In genomic region chr10:78260322-78260721, GRCm38 (mm10) we compare ENCODE assay signal across 11 mouse cellular contexts. TPM values are rescaled to one million over a fixed set of nuclear protein-coding genes. Genes with fewer than 3 reads are reported as not detected.
DNase-seq lines count a peak whose midpoint lies in the region; ATAC-seq and TF ChIP-seq lines count a peak whose summit lies in the region.
"Had no signal": no experiment of that assay in that cellular context is flagged by ENCODE, and none has a peak within 500 bp of the region (broad histone marks: within the 10 kb centered on the region; RNA-seq: fewer than 3 reads in every experiment).

No protein-coding gene starts in this region.

- TF ChIP-seq POLR2A in lung, adult 2 months (IDR thresholded peaks at IDR 0.05; ENCODE audit: borderline replicate concordance, extremely low read depth, low read depth, low read length) = no peak

- H3K9me3 ChIP-seq in heart, embryonic 13.5 days = no peaks in the 10 kb centered on the region
- no peaks in the 10 kb centered on the region for H3K9me3 ChIP-seq in embryonic facial prominence, embryonic 12.5 days
- H3K9me3 ChIP-seq in limb, embryonic 15.5 days = no peaks in the 10 kb centered on the region

- no peaks in the 10 kb centered on the region for H3K36me3 ChIP-seq in heart, embryonic 13.5 days
- H3K36me3 ChIP-seq in embryonic facial prominence, embryonic 12.5 days = no peaks in the 10 kb centered on the region
- H3K36me3 ChIP-seq in limb, embryonic 15.5 days = no peaks in the 10 kb centered on the region

- no peak overlapping the region for H3K27ac ChIP-seq in heart, embryonic 13.5 days (replicated peaks)
- H3K27ac ChIP-seq in embryonic facial prominence, embryonic 12.5 days = no peak overlapping the region
- no peak overlapping the region for H3K27ac ChIP-seq in limb, embryonic 15.5 days

- WGBS in heart, embryonic 13.5 days = 22% methylated on average over 5 of the region's 5 CpGs
- 29% methylated on average over 5 of the region's 5 CpGs for WGBS in lung, adult 2 months
- WGBS in embryonic facial prominence, embryonic 12.5 days = 26% methylated on average over 5 of the region's 5 CpGs
- 18% methylated on average over 5 of the region's 5 CpGs for WGBS in limb, embryonic 15.5 days

- no peaks in the 10 kb centered on the region; the same call in 1 of the 2 replicates for H3K27me3 ChIP-seq in heart, embryonic 13.5 days (replicated peaks)
- H3K27me3 ChIP-seq in embryonic facial prominence, embryonic 12.5 days = no peaks in the 10 kb centered on the region
- no peaks in the 10 kb centered on the region for H3K27me3 ChIP-seq in limb, embryonic 15.5 days

- H3K4me3 ChIP-seq in heart, embryonic 13.5 days = no peak overlapping the region
- H3K4me3 ChIP-seq in lung, adult 2 months (replicated peaks; ENCODE audit: extremely low read depth, low read depth, low read length) = no peak overlapping the region
- H3K4me3 ChIP-seq in embryonic facial prominence, embryonic 12.5 days = no peak overlapping the region
- no peak overlapping the region for H3K4me3 ChIP-seq in limb, embryonic 15.5 days

- no peak for ATAC-seq in heart, embryonic 13.5 days (ENCODE audit: extremely low read depth, insufficient number of reproducible peaks, low FRiP score, low TSS enrichment)
- peak; percentile 64; the same call in 1 of the 2 replicates for ATAC-seq in embryonic facial prominence, embryonic 12.5 days (ENCODE audit: insufficient number of reproducible peaks, insufficient read depth, low FRiP score, low TSS enrichment)
- ATAC-seq in limb, embryonic 15.5 days (ENCODE audit: insufficient number of reproducible peaks, low FRiP score, low TSS enrichment, low read depth) = 0 out of 2 replicates have a peak, but pooled peaks have one; percentile 46

- peak overlapping the region; percentile 37; the same call in 1 of the 2 replicates for H3K9ac ChIP-seq in heart, embryonic 13.5 days
- H3K9ac ChIP-seq in embryonic facial prominence, embryonic 12.5 days = no peak overlapping the region
- H3K9ac ChIP-seq in limb, embryonic 15.5 days = no peak overlapping the region

- H3K4me2 ChIP-seq in heart, embryonic 13.5 days = no peak overlapping the region
- no peak overlapping the region for H3K4me2 ChIP-seq in embryonic facial prominence, embryonic 12.5 days (replicated peaks)
- H3K4me2 ChIP-seq in limb, embryonic 15.5 days = no peak overlapping the region

- TF ChIP-seq CTCF in lung, adult 2 months (IDR thresholded peaks at IDR 0.05; ENCODE audit: insufficient read depth, low read length) = no peak

- intact Hi-C loops in heart, postnatal 25 days (cut with DNase I) = no loop called here

- DNase-seq in heart, postnatal 25 days (ENCODE audit: low spot score) = no peak
- DNase-seq in lung, postnatal 10 days = peak; percentile 73
- DNase-seq in lung, adult 2 months = no peak
- no peak for DNase-seq in thymus, postnatal 25 days
- no peak for DNase-seq in frontal cortex, adult 2 months (ENCODE audit: extremely low spot score in 1 of 2, low spot score in 1 of 2)
- DNase-seq: left cerebral cortex, postnatal 4 days; retina, postnatal 1 day; thymus, postnatal 4 days had no signal

- peaks cover 8% of the 10 kb centered on the region; the same call in 1 of the 2 replicates for H3K4me1 ChIP-seq in heart, embryonic 13.5 days
- no peaks in the 10 kb centered on the region for H3K4me1 ChIP-seq in lung, adult 2 months (ENCODE audit: control insufficient read depth, insufficient read depth, low read length)
- H3K4me1 ChIP-seq in embryonic facial prominence, embryonic 12.5 days = peaks cover 3% of the 10 kb centered on the region; the same call in 1 of the 2 replicates
- no peaks in the 10 kb centered on the region for H3K4me1 ChIP-seq in limb, embryonic 15.5 days

RNA-seq across cellular contexts. Expression of gene Trappc10, which starts 15.9 kb away (rescaled TPM):
- 10.5 and 11.1 TPM in 2 replicates for polyA plus RNA-seq in heart, embryonic 13.5 days (2015; fragmentation: Nextera tagmentation; extraction: Ambion mirVana)
- 10 to 100 TPM; 40.2 to 44.4 TPM for total RNA-seq in heart, postnatal 25 days (2021)
- polyA plus RNA-seq in lung, adult 2 months (2012; rRNA removed) = 45.4 and 50.0 TPM in 2 replicates
- 17.4 and 18.6 TPM in 2 replicates for polyA plus RNA-seq in embryonic facial prominence, embryonic 12.5 days (2016; fragmentation: Nextera tagmentation; extraction: Ambion mirVana)
- polyA plus RNA-seq in limb, embryonic 15.5 days (2015; fragmentation: Nextera tagmentation; extraction: Ambion mirVana) = 13.3 and 15.6 TPM in 2 replicates
- polyA plus RNA-seq in frontal cortex, adult 2 months (2012; rRNA removed) = 53.7 and 63.0 TPM in 2 replicates
